Mouse (Mus musculus) heart, postnatal 0 days (tissue): ENCODE results near the gene Tex14. TPM values are rescaled to one million over a fixed set of nuclear protein-coding genes. Genes with fewer than 3 reads are reported as not detected.

ENCODE experiments used
- ATAC-seq: fragments of 200-750 bp; cut with Nextera tagmentation; 2 replicates; pipeline ENCODE4 v1.8.0; 2017; ENCODE audit warnings: low read depth, moderate number of reproducible peaks, moderate library complexity; ENCODE audit not compliant: insufficient read depth
- DNase-seq: peaks from one replicate; pipeline ENCODE4 v3.0.0-alpha.2; 2016; ENCODE audit warnings: low spot score
- H3K27ac ChIP-seq: fragments of 300-500 bp; sonication (generic); 2 replicates; pipeline ENCODE4 v1.5.1; 2014; ENCODE audit warnings: low read depth, mild to moderate bottlenecking
- H3K27me3 ChIP-seq: fragments of 300-500 bp; sonication (generic); 2 replicates; pipeline ENCODE4 v1.6.1; 2014; ENCODE audit warnings: low read length, mixed read lengths; ENCODE audit not compliant: control insufficient read depth, insufficient read depth
- H3K36me3 ChIP-seq: fragments of 300-500 bp; sonication (generic); replicated peaks from 2 replicates; pipeline ENCODE4 v1.6.1; 2014; ENCODE audit warnings: low read length, mixed read lengths; ENCODE audit not compliant: control insufficient read depth, insufficient read depth
- H3K4me1 ChIP-seq: fragments of 300-500 bp; sonication (generic); 2 replicates; pipeline ENCODE4 v1.6.1; 2014; ENCODE audit warnings: antibody characterized with exemption; ENCODE audit not compliant: control insufficient read depth, insufficient read depth
- H3K4me2 ChIP-seq: fragments of 300-500 bp; sonication (generic); 2 replicates; pipeline ENCODE4 v1.6.1; 2014; ENCODE audit warnings: low read depth, mild to moderate bottlenecking, low read length, moderate library complexity
- H3K4me3 ChIP-seq: fragments of 300-500 bp; sonication (generic); 2 replicates; pipeline ENCODE4 v1.5.1; 2014; ENCODE audit warnings: low read depth, low read length
- H3K9ac ChIP-seq: fragments of 300-500 bp; sonication (generic); replicated peaks from 2 replicates; pipeline ENCODE4 v1.6.1; 2014; ENCODE audit warnings: low read depth, low read length, mixed read lengths
- H3K9me3 ChIP-seq: fragments of 300-500 bp; sonication (generic); replicated peaks from 2 replicates; pipeline ENCODE4 v1.6.1; 2016; ENCODE audit warnings: low read length; ENCODE audit not compliant: control insufficient read depth
- CTCF ChIP-seq: IDR thresholded peaks from 2 replicates; pipeline ENCODE4 v1.5.1; 2016; ENCODE audit warnings: antibody characterized with exemption, control low read depth, low read depth
- EP300 ChIP-seq: IDR thresholded peaks from 2 replicates; pipeline ENCODE4 v1.6.1; 2016; ENCODE audit warnings: antibody characterized with exemption, low read depth
- WGBS: fragments of 180-500 bp; shearing (Covaris S2); extraction: QIAGEN DNeasy Blood & Tissue Kit; methylation state at CpG from one replicate; pipeline ENCODE4 v1.1.7; 2014; 5-methylcytosine and 5-hydroxymethylcytosine counted together
- polyA plus RNA-seq: library from polyadenylated mRNA; unstranded; fragments of >200 nt; fragmentation: Nextera tagmentation; extraction: Ambion mirVana; gene quantifications from 2 replicates; pipeline ENCODE4 v1.2.1, GENCODE M21; 2015
- total RNA-seq: library from RNA; depleted of rRNA; stranded (reverse); fragments of >200 nt; gene quantifications from 2 replicates; pipeline ENCODE4 v1.2.3, GENCODE M21; 2014; ENCODE audit warnings: low replicate concordance

Tex14 gene
- total and polyA plus RNA-seq, 2 experiments from 2014 or later, result 0.22 to 0.46 TPM

GRCm38 (mm10) chr11:87561208-87561607 lies 156.3 kb downstream of the Tex14 start:
- no peak overlapping the region for H3K4me3 ChIP-seq
- no peak overlapping the region for H3K27ac ChIP-seq
- 29% methylated on average over 6 of the region's 6 CpGs for WGBS
- no peak overlapping the region for H3K9ac ChIP-seq
- ATAC-seq (no peak), DNase-seq (no peak)
- no peaks in the 10 kb centered on the region for H3K9me3 ChIP-seq
- H3K4me2 ChIP-seq, result no peak overlapping the region
- peaks cover 6% of the 10 kb centered on the region; the same call in 1 of the 2 replicates for H3K4me1 ChIP-seq
- no peaks in the 10 kb centered on the region for H3K36me3 ChIP-seq
- no peaks in the 10 kb centered on the region for H3K27me3 ChIP-seq
- TF ChIP-seq EP300 (no peak), CTCF (no peak)

GRCm38 (mm10) chr11:87566501-87566900 lies 161.6 kb downstream of the Tex14 start, which contains the start of gene Gm11492:
TSS of gene Gm11492 (plus strand) at chr11:87566653.
- no peak; the same call in 1 of the 2 replicates for ATAC-seq

GRCm38 (mm10) chr11:87568255-87568953 lies 163.5 kb downstream of the Tex14 start, which contains the start of gene Sept4:
TSS of gene Sept4 (plus strand) at chr11:87568903.
- H3K4me3 ChIP-seq, result no peak within 1 kb of the TSS
- no peaks in the 10 kb centered on the region for H3K27me3 ChIP-seq
- no peak for DNase-seq
- ATAC-seq, result no peak
- TF ChIP-seq EP300 (no peak), CTCF (no peak)
- whole genome bisulfite sequencing, result 71% methylated on average over 7 of the region's 7 CpGs
- H3K4me2 ChIP-seq, result no peak within 1 kb of the TSS
- H3K27ac ChIP-seq, result no peak within 1 kb of the TSS
- H3K4me1 ChIP-seq, result peaks cover 34% of the 10 kb centered on the region
- H3K9me3 ChIP-seq, result no peaks in the 10 kb centered on the region
- no peak within 1 kb of the TSS for H3K9ac ChIP-seq
- H3K36me3 ChIP-seq, result no peaks in the 10 kb centered on the region

More at GRCm38 (mm10) chr11:87566501-87566900, 161.6 kb downstream of the Tex14 start, which contains the start of gene Gm11492:
- H3K4me1 ChIP-seq, result peaks cover 22% of the 10 kb centered on the region
- no peak within 1 kb of the TSS for H3K9ac ChIP-seq
- H3K27ac ChIP-seq, result peak within 1 kb of the TSS; percentile 65
- no peak within 1 kb of the TSS for H3K4me3 ChIP-seq
- H3K36me3 ChIP-seq, result no peaks in the 10 kb centered on the region
- H3K9me3 ChIP-seq, result no peaks in the 10 kb centered on the region
- no peak for TF ChIP-seq EP300
- TF ChIP-seq CTCF, result no peak
- no peak for DNase-seq
- no peaks in the 10 kb centered on the region for H3K27me3 ChIP-seq
- 54% methylated on average over 3 of the region's 3 CpGs for WGBS
- no peak within 1 kb of the TSS for H3K4me2 ChIP-seq

- Histone ChIP-seq H3K27ac (peak overlapping the region; percentile 74), H3K9me3 (no peaks in the 10 kb centered on the region), H3K27me3 (no peaks in the 10 kb centered on the region), H3K36me3 (no peaks in the 10 kb centered on the region), H3K4me1 (peaks cover 34% of the 10 kb centered on the region), H3K4me3 (no peak overlapping the region), H3K4me2 (no peak overlapping the region), H3K9ac (no peak overlapping the region)
- TF ChIP-seq CTCF, result no peak
- TF ChIP-seq EP300, result no peak
- 9% methylated on average over 5 of the region's 5 CpGs for WGBS
- DNase-seq (no peak), ATAC-seq (no peak)
Observed at GRCm38 (mm10) chr11:87570743-87571142, 165.9 kb downstream of the Tex14 start.

- H3K4me3 ChIP-seq, result no peak overlapping the region
- H3K9ac ChIP-seq, result no peak overlapping the region
- H3K9me3 ChIP-seq, result no peaks in the 10 kb centered on the region
- ATAC-seq (no peak), DNase-seq (no peak)
- peaks cover 34% of the 10 kb centered on the region for H3K4me1 ChIP-seq
- TF ChIP-seq CTCF (no peak), EP300 (no peak)
- no peaks in the 10 kb centered on the region for H3K27me3 ChIP-seq
- 45% methylated on average over 1 of the region's 1 CpGs for WGBS
- no peaks in the 10 kb centered on the region for H3K36me3 ChIP-seq
- H3K4me2 ChIP-seq, result peak overlapping the region; percentile 10
- peak overlapping the region; percentile 74 for H3K27ac ChIP-seq
Observed at GRCm38 (mm10) chr11:87571361-87571950, 166.6 kb downstream of the Tex14 start.
